Mouse (Mus musculus): Measurements from ENCODE around the gene Kat8. TPM values are rescaled to one million over a fixed set of nuclear protein-coding genes. Genes with fewer than 3 reads are reported as not detected.
A peak's percentile ranks its signal among the peaks of the same experiment; 100 is the strongest.

The Kat8 gene
- polyA plus RNA-seq, 1 experiment from 2014 or later: 30.7 TPM

DNA sequence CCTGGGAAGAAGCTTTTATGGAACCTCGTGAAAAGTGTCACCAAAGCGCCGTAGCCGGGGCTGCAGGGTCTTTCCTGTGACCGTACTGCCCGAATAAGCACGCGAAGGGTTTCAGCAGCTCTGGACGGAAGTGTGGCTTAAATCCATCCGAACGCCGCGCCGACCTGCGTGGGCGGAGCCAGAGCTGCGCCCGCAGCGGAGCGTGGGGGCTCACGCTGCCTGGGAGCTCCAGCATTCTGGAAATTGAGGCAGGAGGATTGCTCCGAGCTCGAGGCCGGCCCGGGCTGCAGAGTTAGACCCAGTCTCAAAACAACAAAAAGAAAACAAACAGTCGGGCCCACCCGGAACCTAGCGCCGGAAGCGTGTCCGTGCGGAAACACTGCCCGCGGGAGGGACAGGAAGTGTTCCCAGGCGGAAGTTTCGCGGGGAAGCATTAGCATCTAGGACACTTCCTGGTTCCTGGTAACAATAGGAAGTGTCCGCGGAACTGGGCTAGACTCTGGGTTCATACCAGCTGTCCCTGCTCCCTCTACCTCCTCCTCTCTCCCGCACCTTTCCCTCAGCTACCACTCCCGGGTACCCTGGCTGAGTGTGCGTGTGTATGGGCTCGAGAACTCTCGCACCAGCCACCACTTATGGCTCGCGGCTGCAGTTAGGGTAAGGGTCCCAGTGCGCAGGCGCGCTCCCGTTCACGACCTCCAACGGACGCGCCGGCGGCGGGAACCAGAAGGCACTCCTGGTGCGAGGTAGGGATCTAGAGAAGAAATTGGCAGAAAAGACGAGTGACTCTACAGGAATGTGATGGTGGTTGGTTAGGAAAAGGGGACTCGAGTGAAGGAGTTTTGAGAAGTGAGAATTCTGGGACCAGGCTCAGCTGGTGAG is 35.6 kb upstream of the Kat8 start, which contains the start of gene Zfp668:
Gene Zfp668, minus strand, starts transcription at position 362 of the 882 bp plus-strand sequence.
- peak within 1 kb of the TSS; percentile 88 for H3K4me2 ChIP-seq
- H3K4me1 ChIP-seq (ENCODE audit: control insufficient read depth, insufficient read depth, low read length): peaks cover 13% of the 10 kb centered on the region
- peaks cover 36% of the 10 kb centered on the region for H3K36me3 ChIP-seq (ENCODE audit: control insufficient read depth, insufficient read depth, low read length)
- under 1% methylated on average over 58 of the region's 60 CpGs for WGBS (ENCODE audit: insufficient replicate concordance)
- no peaks in the 10 kb centered on the region for H3K9me3 ChIP-seq (replicated peaks; ENCODE audit: control insufficient read depth, low read length)
- no peaks in the 10 kb centered on the region for H3K27me3 ChIP-seq (ENCODE audit: control insufficient read depth, insufficient read depth, low read length)
- peak within 1 kb of the TSS; percentile 99 for H3K27ac ChIP-seq (ENCODE audit: low read depth, low read length)
- peak within 1 kb of the TSS; percentile 92 for H3K4me3 ChIP-seq (ENCODE audit: low read depth, low read length)
- ATAC-seq (replicated peaks; ENCODE audit: insufficient number of reproducible peaks, low FRiP score, low TSS enrichment): peak; percentile 55
- peak within 1 kb of the TSS; percentile 98 for H3K9ac ChIP-seq (ENCODE audit: low read depth, low read length)

DNA sequence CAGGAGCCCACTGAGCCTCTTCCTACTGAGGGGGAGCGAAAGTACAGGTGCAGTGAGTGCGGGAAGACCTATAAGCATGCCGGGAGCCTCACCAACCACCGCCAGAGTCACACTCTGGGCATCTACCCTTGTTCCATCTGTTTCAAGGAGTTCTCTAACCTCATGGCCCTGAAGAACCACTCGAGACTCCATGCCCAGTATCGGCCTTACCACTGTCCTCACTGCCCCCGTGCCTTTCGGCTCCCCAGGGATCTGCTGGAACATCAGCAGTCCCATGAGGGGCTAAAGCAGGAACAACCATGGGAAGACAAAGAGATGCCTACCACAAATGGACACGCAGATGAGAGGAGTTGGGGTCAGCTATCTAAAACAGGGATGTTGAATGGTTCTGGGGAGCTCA is 33.0 kb upstream of the Kat8 start:
- ATAC-seq (replicated peaks; ENCODE audit: insufficient number of reproducible peaks, low FRiP score, low TSS enrichment): no peak
- Histone ChIP-seq H3K36me3 (ENCODE audit: control insufficient read depth, insufficient read depth, low read length) (peaks cover 60% of the 10 kb centered on the region), H3K4me2 (no peak overlapping the region), H3K4me3 (ENCODE audit: low read depth, low read length) (no peak overlapping the region), H3K9ac (ENCODE audit: low read depth, low read length) (no peak overlapping the region), H3K4me1 (ENCODE audit: control insufficient read depth, insufficient read depth, low read length) (peaks cover 15% of the 10 kb centered on the region), H3K27me3 (ENCODE audit: control insufficient read depth, insufficient read depth, low read length) (no peaks in the 10 kb centered on the region), H3K9me3 (replicated peaks; ENCODE audit: control insufficient read depth, low read length) (no peaks in the 10 kb centered on the region), H3K27ac (ENCODE audit: low read depth, low read length) (no peak overlapping the region)
- 94% methylated on average over 9 of the region's 9 CpGs for WGBS (ENCODE audit: insufficient replicate concordance)

DNA sequence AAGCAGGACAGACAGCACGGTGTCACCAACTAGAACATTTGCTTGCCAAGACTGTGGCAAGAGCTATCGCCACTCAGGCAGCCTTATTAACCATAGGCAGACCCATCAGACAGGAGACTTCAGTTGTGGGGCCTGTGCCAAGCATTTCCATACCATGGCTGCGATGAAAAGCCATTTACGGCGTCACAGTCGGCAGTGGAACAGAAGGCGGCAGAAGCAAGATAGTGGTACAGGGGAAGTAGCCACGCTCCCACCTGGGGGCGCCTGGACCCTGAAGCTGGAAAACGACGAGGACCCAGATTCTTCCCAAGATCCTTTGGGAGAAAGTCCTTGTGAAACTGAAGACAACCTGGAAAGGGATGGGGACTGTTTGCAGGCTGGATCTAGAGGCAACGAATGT is 31.9 kb upstream of the Kat8 start:
- Histone ChIP-seq H3K9me3 (replicated peaks; ENCODE audit: control insufficient read depth, low read length) (no peaks in the 10 kb centered on the region), H3K9ac (ENCODE audit: low read depth, low read length) (no peak overlapping the region), H3K4me3 (ENCODE audit: low read depth, low read length) (no peak overlapping the region), H3K27me3 (ENCODE audit: control insufficient read depth, insufficient read depth, low read length) (no peaks in the 10 kb centered on the region), H3K4me1 (ENCODE audit: control insufficient read depth, insufficient read depth, low read length) (peaks cover 12% of the 10 kb centered on the region), H3K27ac (ENCODE audit: low read depth, low read length) (no peak overlapping the region), H3K4me2 (no peak overlapping the region), H3K36me3 (ENCODE audit: control insufficient read depth, insufficient read depth, low read length) (peaks cover 67% of the 10 kb centered on the region)
- WGBS (ENCODE audit: insufficient replicate concordance): 78% methylated on average over 12 of the region's 12 CpGs
- ATAC-seq (replicated peaks; ENCODE audit: insufficient number of reproducible peaks, low FRiP score, low TSS enrichment): no peak

DNA sequence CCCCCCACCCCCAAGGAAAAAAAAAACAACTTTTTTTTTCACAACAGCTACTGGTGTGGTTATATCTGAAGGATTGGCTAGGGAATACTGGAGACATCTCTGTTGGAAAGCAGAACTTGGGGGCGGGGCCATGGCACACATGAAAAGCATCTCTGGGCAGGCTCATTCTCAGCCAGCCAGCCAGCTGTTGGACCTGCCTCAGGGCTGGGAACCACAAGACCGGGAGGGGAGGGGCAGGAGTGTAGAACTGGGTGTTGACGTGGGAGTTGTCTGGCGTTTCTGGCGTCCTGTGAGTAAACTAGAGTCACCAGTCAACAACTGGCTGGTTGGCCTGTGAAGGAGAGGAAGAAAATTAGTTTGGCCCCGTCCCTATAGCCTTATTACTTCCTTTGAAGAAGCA is 26.4 kb upstream of the Kat8 start:
- ATAC-seq (replicated peaks; ENCODE audit: insufficient number of reproducible peaks, low FRiP score, low TSS enrichment): no peak
- WGBS (ENCODE audit: insufficient replicate concordance): 64% methylated on average over 6 of the region's 6 CpGs

DNA sequence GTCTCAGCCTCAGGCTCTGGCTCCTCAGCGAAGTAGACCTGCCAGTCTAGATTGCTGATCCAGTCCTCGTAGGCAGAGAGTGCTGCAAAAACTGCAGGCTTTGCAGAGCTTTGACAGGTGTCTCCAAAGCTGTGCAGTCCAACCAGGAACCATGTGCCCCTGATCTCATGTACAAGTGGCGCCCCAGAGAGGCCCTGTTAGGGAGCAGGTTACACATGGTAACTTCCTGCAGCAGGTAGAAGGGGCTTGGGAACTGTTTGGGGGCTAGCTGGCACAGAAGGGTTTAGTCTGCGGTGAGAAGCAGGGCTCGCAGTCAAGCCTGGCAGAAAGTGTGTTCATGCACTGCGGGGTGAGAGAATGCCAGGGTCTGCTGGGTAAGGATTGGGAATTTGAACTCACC is 25.8 kb upstream of the Kat8 start:
- no peak for ATAC-seq (replicated peaks; ENCODE audit: insufficient number of reproducible peaks, low FRiP score, low TSS enrichment)
- no peak overlapping the region for H3K9ac ChIP-seq (ENCODE audit: low read depth, low read length)
- no peaks in the 10 kb centered on the region for H3K9me3 ChIP-seq (replicated peaks; ENCODE audit: control insufficient read depth, low read length)
- H3K36me3 ChIP-seq (ENCODE audit: control insufficient read depth, insufficient read depth, low read length): peaks cover 50% of the 10 kb centered on the region
- no peak overlapping the region for H3K4me3 ChIP-seq (ENCODE audit: low read depth, low read length)
- no peak overlapping the region for H3K27ac ChIP-seq (ENCODE audit: low read depth, low read length)
- H3K4me1 ChIP-seq (ENCODE audit: control insufficient read depth, insufficient read depth, low read length): peaks cover 6% of the 10 kb centered on the region
- no peaks in the 10 kb centered on the region for H3K27me3 ChIP-seq (ENCODE audit: control insufficient read depth, insufficient read depth, low read length)
- no peak overlapping the region for H3K4me2 ChIP-seq
- 92% methylated on average over 6 of the region's 6 CpGs for WGBS (ENCODE audit: insufficient replicate concordance)

More for the DNA sequence above, 26.4 kb upstream of the Kat8 start:
- Histone ChIP-seq H3K4me3 (ENCODE audit: low read depth, low read length) (no peak overlapping the region), H3K4me1 (ENCODE audit: control insufficient read depth, insufficient read depth, low read length) (peaks cover 6% of the 10 kb centered on the region), H3K9ac (ENCODE audit: low read depth, low read length) (no peak overlapping the region), H3K4me2 (no peak overlapping the region), H3K27me3 (ENCODE audit: control insufficient read depth, insufficient read depth, low read length) (no peaks in the 10 kb centered on the region), H3K36me3 (ENCODE audit: control insufficient read depth, insufficient read depth, low read length) (peaks cover 56% of the 10 kb centered on the region), H3K27ac (ENCODE audit: low read depth, low read length) (no peak overlapping the region), H3K9me3 (replicated peaks; ENCODE audit: control insufficient read depth, low read length) (no peaks in the 10 kb centered on the region)

DNA sequence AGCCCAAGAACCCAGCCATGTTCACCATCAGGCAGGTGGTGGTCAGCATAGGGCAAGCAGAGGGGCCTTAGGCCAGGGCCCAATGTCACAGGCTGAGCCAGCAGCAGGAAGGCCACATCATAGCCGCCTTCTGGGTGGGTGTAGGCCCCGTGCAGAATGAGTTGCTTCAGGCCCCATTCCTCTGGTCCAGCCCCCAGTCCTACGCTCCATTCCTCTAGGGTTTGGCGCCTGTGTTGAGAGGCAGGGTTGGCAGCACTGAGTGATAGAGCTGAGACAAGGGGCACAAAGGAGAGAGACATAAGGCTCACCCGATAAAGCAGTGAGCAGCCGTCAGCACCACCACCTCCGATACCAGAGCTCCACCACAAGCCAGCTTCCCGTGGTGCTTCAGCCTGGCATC is 25.1 kb upstream of the Kat8 start:
- Histone ChIP-seq H3K27ac (ENCODE audit: low read depth, low read length) (no peak overlapping the region), H3K9me3 (replicated peaks; ENCODE audit: control insufficient read depth, low read length) (no peaks in the 10 kb centered on the region), H3K4me1 (ENCODE audit: control insufficient read depth, insufficient read depth, low read length) (peaks cover 6% of the 10 kb centered on the region), H3K27me3 (ENCODE audit: control insufficient read depth, insufficient read depth, low read length) (no peaks in the 10 kb centered on the region), H3K4me3 (ENCODE audit: low read depth, low read length) (no peak overlapping the region), H3K36me3 (ENCODE audit: control insufficient read depth, insufficient read depth, low read length) (peaks cover 44% of the 10 kb centered on the region), H3K4me2 (no peak overlapping the region), H3K9ac (ENCODE audit: low read depth, low read length) (no peak overlapping the region)
- WGBS (ENCODE audit: insufficient replicate concordance): 86% methylated on average over 8 of the region's 8 CpGs
- ATAC-seq (replicated peaks; ENCODE audit: insufficient number of reproducible peaks, low FRiP score, low TSS enrichment): no peak

DNA sequence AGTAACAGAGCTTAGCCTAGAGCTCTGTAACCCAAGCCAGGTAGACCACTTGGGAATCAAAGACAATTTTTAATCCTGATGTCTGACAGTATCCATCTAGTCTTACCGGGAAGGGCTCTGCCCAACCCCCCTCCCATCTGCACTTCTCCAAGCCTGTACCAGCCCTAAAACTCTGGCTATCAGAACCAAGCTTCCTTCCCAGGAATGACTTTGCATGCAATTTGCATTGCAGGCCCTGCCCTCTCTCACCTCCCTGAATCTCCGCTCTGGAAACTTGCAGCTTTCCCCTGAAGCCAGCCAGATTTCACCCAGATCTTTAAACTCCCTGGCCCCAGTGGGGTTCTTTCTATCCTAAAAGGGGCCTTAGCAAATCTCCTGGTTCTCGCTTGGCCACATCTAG is 24.5 kb upstream of the Kat8 start:
- no peak overlapping the region for H3K4me3 ChIP-seq (ENCODE audit: low read depth, low read length)
- no peak overlapping the region for H3K9ac ChIP-seq (ENCODE audit: low read depth, low read length)
- peaks cover 6% of the 10 kb centered on the region for H3K4me1 ChIP-seq (ENCODE audit: control insufficient read depth, insufficient read depth, low read length)
- 84% methylated on average over 3 of the region's 3 CpGs for WGBS (ENCODE audit: insufficient replicate concordance)
- no peaks in the 10 kb centered on the region for H3K27me3 ChIP-seq (ENCODE audit: control insufficient read depth, insufficient read depth, low read length)
- H3K36me3 ChIP-seq (ENCODE audit: control insufficient read depth, insufficient read depth, low read length): peaks cover 38% of the 10 kb centered on the region
- H3K4me2 ChIP-seq: no peak overlapping the region
- H3K9me3 ChIP-seq (replicated peaks; ENCODE audit: control insufficient read depth, low read length): no peaks in the 10 kb centered on the region
- no peak for ATAC-seq (replicated peaks; ENCODE audit: insufficient number of reproducible peaks, low FRiP score, low TSS enrichment)
- H3K27ac ChIP-seq (ENCODE audit: low read depth, low read length): no peak overlapping the region

DNA sequence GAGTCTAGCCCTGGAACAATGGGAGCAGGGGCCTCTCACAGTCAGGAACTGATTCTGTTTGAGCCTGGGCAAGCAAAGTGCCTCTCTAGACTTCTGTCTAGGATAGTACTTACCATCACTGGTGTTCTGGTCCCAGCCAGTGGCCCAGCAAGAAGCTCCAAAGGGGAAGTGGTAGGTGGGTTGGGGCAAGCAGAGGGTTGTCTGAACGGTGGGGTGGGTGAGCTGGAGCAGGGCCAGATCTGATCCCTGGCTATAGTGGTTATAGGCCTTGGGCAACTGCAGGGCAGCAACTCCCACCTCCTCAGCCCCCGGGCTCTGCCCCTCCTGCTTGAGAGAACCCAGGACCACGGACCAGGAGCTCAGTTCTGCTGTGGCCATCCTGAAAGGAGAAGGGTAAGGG is 23.5 kb upstream of the Kat8 start:
- WGBS (ENCODE audit: insufficient replicate concordance): 76% methylated on average over 3 of the region's 3 CpGs
- Histone ChIP-seq H3K36me3 (ENCODE audit: control insufficient read depth, insufficient read depth, low read length) (peaks cover 28% of the 10 kb centered on the region), H3K4me2 (no peak overlapping the region), H3K27ac (ENCODE audit: low read depth, low read length) (no peak overlapping the region), H3K9me3 (replicated peaks; ENCODE audit: control insufficient read depth, low read length) (no peaks in the 10 kb centered on the region), H3K4me1 (ENCODE audit: control insufficient read depth, insufficient read depth, low read length) (peaks cover under 1% of the 10 kb centered on the region), H3K4me3 (ENCODE audit: low read depth, low read length) (no peak overlapping the region), H3K9ac (ENCODE audit: low read depth, low read length) (no peak overlapping the region), H3K27me3 (ENCODE audit: control insufficient read depth, insufficient read depth, low read length) (no peaks in the 10 kb centered on the region)
- ATAC-seq (replicated peaks; ENCODE audit: insufficient number of reproducible peaks, low FRiP score, low TSS enrichment): no peak

DNA sequence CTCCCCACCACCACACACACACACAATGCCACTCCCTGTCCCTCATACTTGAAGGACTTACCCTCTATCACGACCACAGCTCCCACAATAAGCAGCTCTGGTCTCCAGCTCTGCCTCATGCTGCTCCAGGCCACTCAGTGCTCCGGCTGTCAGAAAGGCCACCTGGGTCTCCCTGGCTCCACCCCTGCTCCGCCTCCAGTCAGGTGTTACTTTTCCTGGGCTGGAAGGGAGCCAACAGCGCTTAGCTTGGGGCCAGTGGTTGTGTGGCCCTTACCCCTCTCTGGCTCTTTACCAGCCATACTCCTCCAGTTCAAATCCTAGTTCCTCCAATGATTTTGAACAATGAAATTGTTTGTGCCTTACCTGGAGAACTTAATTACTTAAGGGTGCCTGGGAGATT is 21.5 kb upstream of the Kat8 start, which contains the start of gene Prss53:
Gene Prss53, minus strand, starts transcription at position 173 of the 400 bp plus-strand sequence.
- Histone ChIP-seq H3K4me1 (ENCODE audit: control insufficient read depth, insufficient read depth, low read length) (peaks cover 7% of the 10 kb centered on the region; the same call in 1 of the 2 replicates), H3K4me2 (no peak within 1 kb of the TSS), H3K27ac (ENCODE audit: low read depth, low read length) (no peak within 1 kb of the TSS), H3K4me3 (ENCODE audit: low read depth, low read length) (no peak within 1 kb of the TSS), H3K9ac (ENCODE audit: low read depth, low read length) (no peak within 1 kb of the TSS), H3K36me3 (ENCODE audit: control insufficient read depth, insufficient read depth, low read length) (peaks cover 17% of the 10 kb centered on the region), H3K27me3 (ENCODE audit: control insufficient read depth, insufficient read depth, low read length) (no peaks in the 10 kb centered on the region), H3K9me3 (replicated peaks; ENCODE audit: control insufficient read depth, low read length) (no peaks in the 10 kb centered on the region)
- no peak for ATAC-seq (replicated peaks; ENCODE audit: insufficient number of reproducible peaks, low FRiP score, low TSS enrichment)
- WGBS (ENCODE audit: insufficient replicate concordance): 30% methylated on average over 4 of the region's 4 CpGs
